Mouse (Mus musculus) myocyte (in vitro differentiated cells): Measurements from ENCODE around the gene Mtcl1. TPM values are rescaled to one million over a fixed set of nuclear protein-coding genes. Genes with fewer than 3 reads are reported as not detected.

ENCODE experiments used
- H3K27me3 ChIP-seq: one replicate; pipeline ENCODE4 v1.6.1; 2011; ENCODE audit not compliant: control insufficient read depth, insufficient read depth, insufficient read length
- H3K36me3 ChIP-seq: one replicate; pipeline ENCODE4 v1.6.1; 2011; ENCODE audit not compliant: control insufficient read depth, insufficient read depth
- H3K4me2 ChIP-seq: one replicate; pipeline ENCODE4 v1.6.1; 2011; ENCODE audit warnings: low read depth, control low read depth
- H3K4me3 ChIP-seq: one replicate; pipeline ENCODE4 v1.5.1; 2011; ENCODE audit warnings: mild to moderate bottlenecking, control low read depth, moderate library complexity
- H3K79me2 ChIP-seq: one replicate; pipeline ENCODE4 v1.6.1; 2011; ENCODE audit not compliant: control insufficient read depth, insufficient read depth
- H3ac ChIP-seq: one replicate; pipeline ENCODE4 v1.6.1; 2011; ENCODE audit not compliant: control insufficient read depth, insufficient read length
- CEBPB ChIP-seq: IDR thresholded peaks from 2 replicates; pipeline ENCODE4 v1.6.1; 2011; ENCODE audit warnings: mild to moderate bottlenecking, moderate library complexity; ENCODE audit not compliant: poor library complexity, insufficient read depth, severe bottlenecking
- E2F4 ChIP-seq: IDR thresholded peaks from one replicate; pipeline ENCODE4 v1.6.1; 2011; ENCODE audit warnings: mild to moderate bottlenecking, control low read depth, moderate library complexity; ENCODE audit not compliant: insufficient read depth
- MAX ChIP-seq: IDR thresholded peaks from one replicate; pipeline ENCODE4 v1.6.1; 2011; ENCODE audit warnings: low read depth, mild to moderate bottlenecking, control low read depth
- MYOD1 ChIP-seq, 3 experiments: IDR thresholded peaks; one replicate each; pipeline ENCODE4 v1.6.1; 2011; ENCODE audit warnings: control low read depth in 2 of 3, low read depth in 2 of 3, mild to moderate bottlenecking in 2 of 3, moderate library complexity in 1 of 3; ENCODE audit not compliant: insufficient read length in 2 of 3, control insufficient read depth in 1 of 3
- MYOG ChIP-seq, 3 experiments: IDR thresholded peaks; one replicate each; pipeline ENCODE4 v1.6.1; 2011; ENCODE audit warnings: control low read depth in 2 of 3, low read depth in 2 of 3, mild to moderate bottlenecking in 2 of 3; ENCODE audit not compliant: insufficient read length in 2 of 3, control insufficient read depth in 1 of 3, insufficient read depth in 1 of 3
- POLR2A ChIP-seq: IDR thresholded peaks from one replicate; pipeline ENCODE4 v1.6.1; 2011; ENCODE audit warnings: low read depth, mild to moderate bottlenecking, control low read depth, moderate library complexity; ENCODE audit not compliant: insufficient read length
- POLR2AphosphoS2 ChIP-seq: IDR thresholded peaks from one replicate; pipeline ENCODE4 v1.6.1; 2011; ENCODE audit warnings: low read depth, control low read depth; ENCODE audit not compliant: insufficient read length
- REST ChIP-seq: IDR thresholded peaks from one replicate; pipeline ENCODE4 v1.6.1; 2011; ENCODE audit warnings: mild to moderate bottlenecking, control low read depth, moderate library complexity; ENCODE audit not compliant: insufficient read depth, insufficient read length
- SRF ChIP-seq: IDR thresholded peaks from one replicate; pipeline ENCODE4 v1.6.1; 2011; ENCODE audit warnings: low read depth; ENCODE audit not compliant: control insufficient read depth, insufficient read length
- TCF12 ChIP-seq: IDR thresholded peaks from one replicate; pipeline ENCODE4 v1.6.1; 2011; ENCODE audit warnings: mild to moderate bottlenecking, control low read depth; ENCODE audit not compliant: poor library complexity, insufficient read depth, severe bottlenecking
- TCF3 ChIP-seq: IDR thresholded peaks from one replicate; pipeline ENCODE4 v1.6.1; 2011; ENCODE audit warnings: low read depth, control low read depth; ENCODE audit not compliant: insufficient read length
- USF1 ChIP-seq: IDR thresholded peaks from one replicate; pipeline ENCODE4 v1.6.1; 2011; ENCODE audit warnings: low read depth, mild to moderate bottlenecking, control low read depth, moderate library complexity
- polyA plus RNA-seq: library from polyadenylated mRNA; unstranded; fragments of >200 nt; fragmentation: generic; extraction: Trizol; gene quantifications from one replicate; pipeline ENCODE4 v1.2.1, GENCODE M21; 2012; ENCODE audit warnings: missing spikeins

Gene Mtcl1
- polyA plus RNA-seq, 1 experiment = 18.3 TPM

DNA sequence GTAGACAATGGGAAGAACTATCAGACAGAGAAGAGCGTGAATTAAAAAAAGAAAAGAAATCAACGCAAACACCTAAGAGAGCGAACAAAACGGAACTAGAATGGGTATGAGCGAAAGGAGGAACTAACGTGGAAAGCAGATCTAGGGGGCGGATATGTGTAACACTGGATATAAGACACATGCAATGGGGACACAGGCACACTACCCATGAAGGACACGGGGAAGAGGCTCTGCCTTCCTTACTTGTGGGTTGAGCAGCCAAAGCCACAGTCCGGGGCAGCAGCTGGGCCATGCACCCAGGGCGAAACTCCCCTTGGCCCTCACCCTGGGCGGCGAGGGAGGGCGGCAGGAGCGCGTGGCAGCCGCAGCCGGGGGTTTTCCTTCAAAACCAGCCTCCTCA lies 71.4 kb downstream of the Mtcl1 start:
- Histone ChIP-seq H3K27me3 (no peaks in the 10 kb centered on the region), H3K4me2 (no peak overlapping the region), H3K36me3 (peaks cover 15% of the 10 kb centered on the region), H3ac (no peak overlapping the region), H3K4me3 (no peak overlapping the region), H3K79me2 (no peaks in the 10 kb centered on the region)
- no peak for TF ChIP-seq MAX
- no peak for TF ChIP-seq TCF12
- no peak for TF ChIP-seq TCF3
- TF ChIP-seq USF1 = no peak
- no peak for TF ChIP-seq MYOD1 (IDR thresholded peaks at IDR 0.05; ENCODE audit: control insufficient read depth in 1 of 3, insufficient read length in 2 of 3, low read depth in 2 of 3)
- no peak for TF ChIP-seq SRF
- TF ChIP-seq CEBPB = no peak
- TF ChIP-seq REST = no peak
- TF ChIP-seq MYOG (IDR thresholded peaks at IDR 0.05; ENCODE audit: control insufficient read depth in 1 of 3, insufficient read depth in 1 of 3, insufficient read length in 2 of 3, low read depth in 2 of 3) = no peak
- no peak for TF ChIP-seq E2F4
- TF ChIP-seq POLR2A = no peak
- no peak for TF ChIP-seq POLR2AphosphoS2

GRCm38 (mm10) chr17:66374633-66375272 lies 74.8 kb downstream of the Mtcl1 start:
- no peak for TF ChIP-seq POLR2A
- peak; percentile 23 for TF ChIP-seq TCF12
- TF ChIP-seq MYOG (IDR thresholded peaks at IDR 0.05; ENCODE audit: control insufficient read depth in 1 of 3, insufficient read depth in 1 of 3, insufficient read length in 2 of 3, low read depth in 2 of 3) = peak; percentile 44 to 78 (median 46)
- TF ChIP-seq USF1 = no peak
- TF ChIP-seq SRF = peak; percentile 5
- TF ChIP-seq MYOD1 (IDR thresholded peaks at IDR 0.05; ENCODE audit: control insufficient read depth in 1 of 3, insufficient read length in 2 of 3, low read depth in 2 of 3) = peak; percentile 7 to 84 (median 60)
- Histone ChIP-seq H3ac (no peak overlapping the region), H3K79me2 (no peaks in the 10 kb centered on the region), H3K4me3 (no peak overlapping the region), H3K27me3 (no peaks in the 10 kb centered on the region), H3K36me3 (peaks cover 12% of the 10 kb centered on the region), H3K4me2 (peak overlapping the region; percentile 73)

GRCm38 (mm10) chr17:66370867-66371266 lies 78.7 kb downstream of the Mtcl1 start:
- H3K27me3 ChIP-seq = no peaks in the 10 kb centered on the region
- H3K4me3 ChIP-seq = no peak overlapping the region
- peaks cover 12% of the 10 kb centered on the region for H3K36me3 ChIP-seq
- TF ChIP-seq CEBPB (no peak), REST (no peak), MAX (no peak), SRF (no peak), POLR2AphosphoS2 (no peak), USF1 (no peak), TCF3 (no peak), MYOD1 (IDR thresholded peaks at IDR 0.05; ENCODE audit: control insufficient read depth in 1 of 3, insufficient read length in 2 of 3, low read depth in 2 of 3) (no peak), TCF12 (no peak), E2F4 (no peak), MYOG (IDR thresholded peaks at IDR 0.05; ENCODE audit: control insufficient read depth in 1 of 3, insufficient read depth in 1 of 3, insufficient read length in 2 of 3, low read depth in 2 of 3) (no peak), POLR2A (no peak)
- no peak overlapping the region for H3K4me2 ChIP-seq
- no peak overlapping the region for H3ac ChIP-seq
- H3K79me2 ChIP-seq = no peaks in the 10 kb centered on the region

DNA sequence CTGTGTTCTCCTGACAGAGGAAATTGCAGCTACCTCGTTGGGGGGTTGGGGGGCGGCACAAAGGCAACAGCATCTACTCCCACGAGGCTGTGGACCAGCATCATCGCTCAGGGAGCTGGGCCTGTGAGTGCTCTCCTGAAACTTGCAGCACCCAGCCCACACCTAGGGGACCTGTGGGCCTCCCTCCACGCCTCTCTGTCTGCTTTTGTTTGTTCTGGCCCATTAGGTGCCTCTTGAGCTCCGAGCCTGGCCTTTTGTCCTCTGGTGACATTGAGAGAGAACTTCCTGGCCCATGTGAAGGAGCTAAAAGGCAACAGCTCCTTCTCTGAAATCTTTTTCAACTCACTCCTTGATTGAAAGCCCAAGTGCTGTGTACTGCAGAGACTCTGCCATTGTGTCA lies 79.8 kb downstream of the Mtcl1 start:
- H3K4me2 ChIP-seq = no peak overlapping the region
- H3K36me3 ChIP-seq = peaks cover 12% of the 10 kb centered on the region
- no peak overlapping the region for H3ac ChIP-seq
- TF ChIP-seq TCF3 = no peak
- no peaks in the 10 kb centered on the region for H3K79me2 ChIP-seq
- H3K4me3 ChIP-seq = no peak overlapping the region
- no peaks in the 10 kb centered on the region for H3K27me3 ChIP-seq

GRCm38 (mm10) chr17:66368127-66368526 lies 81.4 kb downstream of the Mtcl1 start:
- no peaks in the 10 kb centered on the region for H3K27me3 ChIP-seq
- no peaks in the 10 kb centered on the region for H3K79me2 ChIP-seq
- TF ChIP-seq TCF12 (no peak), POLR2A (no peak), MYOG (IDR thresholded peaks at IDR 0.05; ENCODE audit: control insufficient read depth in 1 of 3, insufficient read depth in 1 of 3, insufficient read length in 2 of 3, low read depth in 2 of 3) (no peak), USF1 (no peak), E2F4 (no peak), MYOD1 (IDR thresholded peaks at IDR 0.05; ENCODE audit: control insufficient read depth in 1 of 3, insufficient read length in 2 of 3, low read depth in 2 of 3) (no peak), SRF (no peak), MAX (no peak), CEBPB (no peak), REST (no peak), POLR2AphosphoS2 (no peak)
- no peak overlapping the region for H3ac ChIP-seq
- H3K4me3 ChIP-seq = no peak overlapping the region
- H3K36me3 ChIP-seq = peaks cover 12% of the 10 kb centered on the region
- no peak overlapping the region for H3K4me2 ChIP-seq
